Comparison of ENCODE assay signal across 39 mouse cellular contexts in genomic region chr2:28451663-28452062, GRCm38 (mm10). TPM values are rescaled to one million over a fixed set of nuclear protein-coding genes. Genes with fewer than 3 reads are reported as not detected.
"Had no signal": no experiment of that assay in that cellular context is flagged by ENCODE, and none has a peak within 500 bp of the region (broad histone marks: within the 10 kb centered on the region; RNA-seq: fewer than 3 reads in every experiment).

No protein-coding gene starts in this region.

- H3K4me3 ChIP-seq: limb, embryonic 10.5 days; limb, embryonic 12.5 days; limb, embryonic 13.5 days; limb, embryonic 15.5 days; liver, embryonic 12.5 days; liver, embryonic 13.5 days; liver, embryonic 15.5 days; lung, embryonic 15.5 days; megakaryocyte, embryonic 14.5 days; midbrain, embryonic 10.5 days; midbrain, embryonic 12.5 days; midbrain, embryonic 13.5 days; midbrain, embryonic 15.5 days; myocyte had no signal

- H3K36me3 ChIP-seq: liver, embryonic 12.5 days; liver, embryonic 13.5 days; liver, embryonic 15.5 days had no signal

- H3K4me1 ChIP-seq: liver, embryonic 13.5 days; liver, embryonic 15.5 days had no signal

- H3K9ac ChIP-seq: limb, embryonic 12.5 days; limb, embryonic 15.5 days; liver, embryonic 12.5 days; liver, embryonic 13.5 days; liver, embryonic 14.5 days; liver, embryonic 15.5 days; liver, postnatal 0 days; lung, embryonic 14.5 days; lung, embryonic 15.5 days; midbrain, embryonic 12.5 days; midbrain, embryonic 13.5 days; midbrain, embryonic 15.5 days had no signal

- DNase-seq: left cerebral cortex, postnatal 4 days; liver; liver, embryonic 13.5 days; liver, postnatal 0 days; lung, adult 18-20 months; lung, adult 2 months; lung, embryonic 14.5 days; lung, postnatal 10 days; lung, postnatal 14 days; lung, postnatal 36 days; lung, postnatal 4 days; midbrain, embryonic 14.5 days had no signal

- H3K9me3 ChIP-seq: limb, embryonic 10.5 days; limb, embryonic 12.5 days; limb, embryonic 13.5 days; limb, embryonic 15.5 days; liver, embryonic 12.5 days; liver, embryonic 13.5 days; liver, embryonic 15.5 days; lung, embryonic 15.5 days; megakaryocyte, embryonic 14.5 days; midbrain, embryonic 10.5 days; midbrain, embryonic 12.5 days; midbrain, embryonic 13.5 days; midbrain, embryonic 15.5 days had no signal

- H3K27ac ChIP-seq: limb, embryonic 10.5 days; limb, embryonic 12.5 days; limb, embryonic 13.5 days; limb, embryonic 15.5 days; liver, embryonic 12.5 days; liver, embryonic 13.5 days; liver, embryonic 14.5 days; liver, embryonic 15.5 days; lung, embryonic 15.5 days; macrophage; midbrain, embryonic 10.5 days; midbrain, embryonic 12.5 days; midbrain, embryonic 13.5 days; midbrain, embryonic 15.5 days had no signal

- H3K27me3 ChIP-seq: limb, embryonic 12.5 days; limb, embryonic 13.5 days; limb, embryonic 15.5 days; lung, embryonic 15.5 days; midbrain, embryonic 12.5 days; midbrain, embryonic 13.5 days; midbrain, embryonic 15.5 days had no signal

- H3K4me2 ChIP-seq: limb, embryonic 12.5 days; limb, embryonic 13.5 days; limb, embryonic 15.5 days; liver, embryonic 11.5 days; liver, embryonic 12.5 days; liver, embryonic 13.5 days; liver, embryonic 15.5 days; lung, embryonic 14.5 days; lung, embryonic 15.5 days; midbrain, embryonic 11.5 days; midbrain, embryonic 12.5 days; midbrain, embryonic 13.5 days; midbrain, embryonic 15.5 days had no signal

- ATAC-seq: liver, embryonic 12.5 days; liver, postnatal 0 days; lung, postnatal 0 days; midbrain, embryonic 13.5 days; midbrain, embryonic 15.5 days; midbrain, embryonic 16.5 days had no signal

RNA-seq across cellular contexts. Expression of gene Ppp1r26, which starts 5.1 kb away (rescaled TPM):
- total RNA-seq: monocyte, adult 5-6 weeks had no signal
- polyA plus RNA-seq: myocyte had no signal

RNA-seq across cellular contexts. Expression of gene 1700007K13Rik, which starts 14.5 kb away (rescaled TPM):
- total RNA-seq: megakaryocyte progenitor cell, adult 5-6 weeks; megakaryocyte, adult 5-6 weeks; megakaryocyte-erythroid progenitor cell, adult 5-6 weeks; monocyte, adult 5-6 weeks had no signal
- polyA plus RNA-seq: liver, adult 2 months; liver, embryonic 12.5 days; liver, embryonic 13.5 days; liver, embryonic 14.5 days; liver, embryonic 15.5 days; liver, embryonic 16.5 days; liver, postnatal 0 days; lung, embryonic 14.5 days; macrophage had no signal

RNA-seq across cellular contexts. Expression of gene Gbgt1, which starts 45.0 kb away (rescaled TPM):
- total RNA-seq: megakaryocyte progenitor cell, adult 5-6 weeks; megakaryocyte-erythroid progenitor cell, adult 5-6 weeks had no signal
- polyA plus RNA-seq: limb, embryonic 10.5 days; limb, embryonic 11.5 days; midbrain, embryonic 10.5 days; myocyte had no signal

RNA-seq across cellular contexts. Expression of gene Gm10134, which starts 54.2 kb away (rescaled TPM):
- total RNA-seq: left cerebral cortex, postnatal 4 days; liver, adult 2 months; megakaryocyte progenitor cell, adult 5-6 weeks; megakaryocyte, adult 5-6 weeks; megakaryocyte-erythroid progenitor cell, adult 5-6 weeks; midbrain, postnatal 0 days; monocyte, adult 5-6 weeks had no signal
- polyA plus RNA-seq: limb, embryonic 10.5 days; limb, embryonic 11.5 days; liver, adult 2 months; liver, embryonic 14.5 days; midbrain, embryonic 11.5 days; myocyte had no signal
